10 mouse cellular contexts compared by ENCODE assay signal in genomic region chr9:122729500-122729899, GRCm38 (mm10). TPM values are rescaled to one million over a fixed set of nuclear protein-coding genes. Genes with fewer than 3 reads are reported as not detected.
DNase-seq lines count a peak whose midpoint lies in the region; TF ChIP-seq lines count a peak whose summit lies in the region.
"Had no signal": no experiment of that assay in that cellular context is flagged by ENCODE, and none has a peak within 500 bp of the region (broad histone marks: within the 10 kb centered on the region; RNA-seq: fewer than 3 reads in every experiment).

No protein-coding gene starts in this region.

- H3K9ac ChIP-seq in heart, adult 2 months (ENCODE audit: low read depth, low read length) = no peak overlapping the region
- H3K9ac ChIP-seq: liver, embryonic 15.5 days had no signal

- H3K79me2 ChIP-seq in heart, adult 2 months (replicated peaks; ENCODE audit: control insufficient read depth, insufficient read depth, low read length) = no peaks in the 10 kb centered on the region

- peak; percentile 76 for TF ChIP-seq CTCF in heart, adult 2 months (IDR thresholded peaks at IDR 0.05)

- no peaks in the 10 kb centered on the region for H3K36me3 ChIP-seq in heart, adult 2 months (ENCODE audit: control insufficient read depth, insufficient read depth, low read length)
- H3K36me3 ChIP-seq: liver, embryonic 15.5 days had no signal

- no peak for TF ChIP-seq POLR2A in heart, adult 2 months (IDR thresholded peaks at IDR 0.05; ENCODE audit: insufficient read depth, low read depth, low read length)

- DNase-seq in heart, adult 2 months = no peak
- no peak for DNase-seq in heart, postnatal 25 days (ENCODE audit: low spot score)
- DNase-seq in NIH3T3 (ENCODE audit: low read depth) = peak; percentile 80
- peak; percentile 28 to 56 for DNase-seq in cerebellum, postnatal 36 days
- peak; percentile 56 to 71 for DNase-seq in heart, postnatal 10 days
- peak; percentile 46 to 80 for DNase-seq in layer of hippocampus, adult 18-20 months (ENCODE audit: low spot score in 2 of 2)
- DNase-seq in lung, postnatal 36 days = peak; percentile 71
- DNase-seq in right cerebral cortex, postnatal 4 days = peak; percentile 45

- 18% methylated on average over 10 of the region's 10 CpGs for whole genome bisulfite sequencing in heart, adult 2 months

- H3K27ac ChIP-seq in heart, adult 2 months = no peak overlapping the region
- H3K27ac ChIP-seq: liver, embryonic 15.5 days had no signal

- H3K4me1 ChIP-seq in heart, adult 2 months (ENCODE audit: control insufficient read depth, insufficient read depth, low read length) = no peaks in the 10 kb centered on the region
- H3K4me1 ChIP-seq: liver, embryonic 15.5 days had no signal

- no peak overlapping the region for H3K4me3 ChIP-seq in heart, adult 2 months
- H3K4me3 ChIP-seq: liver, embryonic 15.5 days had no signal

- intact Hi-C loops in heart, adult 2 months (cut with DNase I) = loop anchor here (2.0 kb wide), 2 partner anchors 115 to 309 kb away; no protein-coding TSS in a partner anchor
- intact Hi-C loops in heart, postnatal 25 days (cut with DNase I) = loop anchor here (2.0 kb wide), 2 partner anchors 115 to 307 kb away; no protein-coding TSS in a partner anchor
- intact Hi-C loops in heart, postnatal 10 days (cut with DNase I) = loop anchor here (2.0 to 5.0 kb wide), 4 partner anchors 115 to 482 kb away; no protein-coding TSS in a partner anchor

- no peaks in the 10 kb centered on the region; the same call in 1 of the 2 replicates for H3K27me3 ChIP-seq in heart, adult 2 months (ENCODE audit: control insufficient read depth, insufficient read depth, low read length)

- TF ChIP-seq EP300 in heart, adult 2 months (IDR thresholded peaks at IDR 0.05; ENCODE audit: insufficient read depth, low read depth, low read length) = no peak

RNA-seq across cellular contexts. Expression of gene Topaz1, which starts 17.6 kb away (rescaled TPM):
- not detected for total RNA-seq in heart, adult 2 months (2021)
- polyA plus RNA-seq in heart, adult 2 months (2012; rRNA removed) = not detected in 2 replicates
- not detected for total RNA-seq in heart, postnatal 25 days (2021)
- total RNA-seq in heart, postnatal 10 days (2021) = not detected
- not detected for total RNA-seq in layer of hippocampus, adult 18-20 months (2021)
- total RNA-seq: adrenal gland, adult 18-20 months had no signal

Comparison
In these comparisons a context has a peak if more than half of its experiments do, and no peak if none do; other contexts are left out.
1. DNase-seq: peak in NIH3T3 (single experiment), cerebellum, postnatal 36 days (2 of 2), heart, postnatal 10 days (2 of 2), layer of hippocampus, adult 18-20 months (2 of 2), lung, postnatal 36 days (single experiment) and right cerebral cortex, postnatal 4 days (single experiment); none in heart, adult 2 months (0 of 2) and heart, postnatal 25 days (single experiment).